Mouse (Mus musculus) stomach, embryonic 15.5 days (tissue): Measurements from ENCODE around the gene Dennd4b. TPM values are rescaled to one million over a fixed set of nuclear protein-coding genes. Genes with fewer than 3 reads are reported as not detected.
"Not testable (repeated sequence)": the region's sequence is repeated elsewhere in the genome, so short reads cannot be mapped to it uniquely, and the experiment has no call there.

ENCODE experiments used
- ATAC-seq: fragments of 200-750 bp; cut with Nextera tagmentation; 2 replicates; pipeline ENCODE4 v1.8.0; 2017; ENCODE audit warnings: low read depth, moderate number of reproducible peaks, moderate TSS enrichment; ENCODE audit not compliant: insufficient read depth, low FRiP score
- H3K27ac ChIP-seq: fragments of 300-500 bp; sonication (generic); 2 replicates; pipeline ENCODE4 v1.5.1; 2015; ENCODE audit warnings: mild to moderate bottlenecking, inconsistent platforms
- H3K27me3 ChIP-seq: fragments of 300-500 bp; sonication (generic); replicated peaks from 2 replicates; pipeline ENCODE4 v1.6.1; 2015; ENCODE audit warnings: inconsistent platforms
- H3K36me3 ChIP-seq: fragments of 300-500 bp; sonication (generic); 2 replicates; pipeline ENCODE4 v1.6.1; 2015; ENCODE audit warnings: inconsistent platforms
- H3K4me1 ChIP-seq: fragments of 300-500 bp; sonication (generic); 2 replicates; pipeline ENCODE4 v1.6.1; 2015; ENCODE audit warnings: inconsistent platforms
- H3K4me2 ChIP-seq: fragments of 300-500 bp; sonication (generic); 2 replicates; pipeline ENCODE4 v1.6.1; 2015; ENCODE audit warnings: mild to moderate bottlenecking, inconsistent platforms
- H3K4me3 ChIP-seq: fragments of 300-500 bp; sonication (generic); replicated peaks from 2 replicates; pipeline ENCODE4 v1.5.1; 2015; ENCODE audit warnings: inconsistent platforms
- H3K9ac ChIP-seq: fragments of 300-500 bp; sonication (generic); 2 replicates; pipeline ENCODE4 v1.6.1; 2015; ENCODE audit warnings: inconsistent platforms
- H3K9me3 ChIP-seq: fragments of 300-500 bp; sonication (generic); 2 replicates; pipeline ENCODE4 v1.6.1; 2016; ENCODE audit warnings: inconsistent platforms
- WGBS: fragments of 180-500 bp; shearing (Covaris S2); methylation state at CpG from one replicate; pipeline ENCODE4 v1.1.7; 2015; 5-methylcytosine and 5-hydroxymethylcytosine counted together
- polyA plus RNA-seq: library from polyadenylated mRNA; unstranded; fragments of >200 nt; fragmentation: Nextera tagmentation; extraction: Ambion mirVana; gene quantifications from 2 replicates; pipeline ENCODE4 v1.2.1, GENCODE M21; 2015

Gene Dennd4b
- polyA plus RNA-seq, 1 experiment from 2014 or later = 4.0 TPM

- Histone ChIP-seq H3K4me3 (no peak overlapping the region; the same call in 1 of the 2 replicates), H3K4me2 (peak overlapping the region; percentile 61)
- 83% methylated on average over 10 of the region's 10 CpGs for WGBS
Measured at GRCm38 (mm10) chr3:90241669-90242358, 23.2 kb upstream of the Dennd4b start.

GRCm38 (mm10) chr3:90242984-90243775 lies 21.8 kb upstream of the Dennd4b start, which contains the start of gene Creb3l4:
Gene Creb3l4, minus strand, starts transcription at chr3:90243512.
- Histone ChIP-seq H3K4me1 (peaks cover 6% of the 10 kb centered on the region; the same call in 1 of the 2 replicates), H3K36me3 (no peaks in the 10 kb centered on the region), H3K4me2 (peak within 1 kb of the TSS; percentile 61), H3K27ac (peak within 1 kb of the TSS; percentile 59), H3K9me3 (no peaks in the 10 kb centered on the region), H3K27me3 (no peaks in the 10 kb centered on the region), H3K9ac (0 out of 2 replicates have a peak within 1 kb of the TSS, but pooled peaks have one; percentile 10), H3K4me3 (peak within 1 kb of the TSS; percentile 38)
- 7% methylated on average over 19 of the region's 19 CpGs for WGBS
- peak; percentile 45 for ATAC-seq

More at GRCm38 (mm10) chr3:90241669-90242358, 23.2 kb upstream of the Dennd4b start:
- H3K27me3 ChIP-seq = no peaks in the 10 kb centered on the region
- ATAC-seq = no peak
- H3K9me3 ChIP-seq = no peaks in the 10 kb centered on the region
- H3K9ac ChIP-seq = no peak overlapping the region
- no peak overlapping the region for H3K27ac ChIP-seq
- no peaks in the 10 kb centered on the region for H3K36me3 ChIP-seq
- H3K4me1 ChIP-seq = peaks cover 3% of the 10 kb centered on the region; the same call in 1 of the 2 replicates

DNA sequence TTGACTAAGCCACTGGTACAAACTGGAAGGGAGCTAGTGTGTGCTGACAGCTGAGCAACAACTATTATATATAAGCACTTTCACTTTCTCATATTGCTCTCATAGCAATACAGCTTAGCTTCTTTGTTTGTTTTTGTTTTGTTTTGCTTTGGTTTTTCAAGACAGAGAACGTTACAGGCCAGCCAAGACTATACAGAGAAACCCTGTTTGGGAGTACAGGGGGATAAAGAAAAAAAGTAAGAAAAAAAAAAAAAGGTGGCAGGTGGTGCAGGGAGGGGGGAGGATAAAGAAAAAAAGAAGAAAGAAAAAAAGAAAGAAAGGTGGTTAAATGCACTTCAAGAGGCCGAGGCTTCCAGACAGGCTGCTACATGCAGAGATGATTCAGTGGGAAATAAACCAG lies 19.6 kb upstream of the Dennd4b start:
- WGBS = 39% methylated on average over 2 of the region's 2 CpGs
- peaks cover 12% of the 10 kb centered on the region for H3K4me1 ChIP-seq
- H3K27me3 ChIP-seq = no peaks in the 10 kb centered on the region
- no peaks in the 10 kb centered on the region for H3K9me3 ChIP-seq
- H3K4me2 ChIP-seq = no peak overlapping the region
- H3K9ac ChIP-seq = no peak overlapping the region
- peaks cover 3% of the 10 kb centered on the region; the same call in 1 of the 2 replicates for H3K36me3 ChIP-seq
- ATAC-seq = no peak
- H3K4me3 ChIP-seq = no peak overlapping the region
- H3K27ac ChIP-seq = no peak overlapping the region

GRCm38 (mm10) chr3:90247630-90247959 lies 17.4 kb upstream of the Dennd4b start:
- H3K4me1 ChIP-seq = peaks cover 9% of the 10 kb centered on the region
- H3K9me3 ChIP-seq = no peaks in the 10 kb centered on the region
- peaks cover 13% of the 10 kb centered on the region; the same call in 1 of the 2 replicates for H3K36me3 ChIP-seq
- no peaks in the 10 kb centered on the region for H3K27me3 ChIP-seq
- WGBS = under 1% methylated on average over 3 of the region's 3 CpGs
- H3K9ac ChIP-seq = no peak overlapping the region; the same call in 1 of the 2 replicates
- H3K4me3 ChIP-seq = peak overlapping the region; percentile 81
- H3K27ac ChIP-seq = peak overlapping the region; percentile 94
- H3K4me2 ChIP-seq = peak overlapping the region; percentile 88
- ATAC-seq = no peak

GRCm38 (mm10) chr3:90247960-90248745 lies 16.8 kb upstream of the Dennd4b start, which contains the start of gene Slc39a1:
Gene Slc39a1, plus strand, starts transcription at chr3:90248172.
- peak; percentile 94 for ATAC-seq

GRCm38 (mm10) chr3:90248746-90249100 lies 16.3 kb upstream of the Dennd4b start:
- ATAC-seq = no peak
- under 1% methylated on average over 10 of the region's 10 CpGs for WGBS

More at GRCm38 (mm10) chr3:90247960-90248745, 16.8 kb upstream of the Dennd4b start, which contains the start of gene Slc39a1:
- whole genome bisulfite sequencing = under 1% methylated on average over 42 of the region's 44 CpGs
- Histone ChIP-seq H3K9me3 (no peaks in the 10 kb centered on the region), H3K27me3 (no peaks in the 10 kb centered on the region), H3K4me1 (peaks cover 9% of the 10 kb centered on the region), H3K4me3 (peak within 1 kb of the TSS; percentile 81), H3K4me2 (peak within 1 kb of the TSS; percentile 88), H3K9ac (peak within 1 kb of the TSS; percentile 88), H3K36me3 (peaks cover 13% of the 10 kb centered on the region; the same call in 1 of the 2 replicates), H3K27ac (peak within 1 kb of the TSS; percentile 94)

GRCm38 (mm10) chr3:90250791-90251190 lies 14.2 kb upstream of the Dennd4b start:
- Histone ChIP-seq H3K36me3 (peaks cover 13% of the 10 kb centered on the region; the same call in 1 of the 2 replicates), H3K4me2 (no peak overlapping the region), H3K9ac (no peak overlapping the region), H3K4me1 (peaks cover 17% of the 10 kb centered on the region), H3K4me3 (no peak overlapping the region), H3K9me3 (no peaks in the 10 kb centered on the region), H3K27ac (no peak overlapping the region), H3K27me3 (no peaks in the 10 kb centered on the region)
- no peak for ATAC-seq
- 86% methylated on average over 6 of the region's 6 CpGs for WGBS

More at GRCm38 (mm10) chr3:90248746-90249100, 16.3 kb upstream of the Dennd4b start:
- Histone ChIP-seq H3K27me3 (no peaks in the 10 kb centered on the region), H3K9ac (peak overlapping the region; percentile 88), H3K36me3 (peaks cover 13% of the 10 kb centered on the region; the same call in 1 of the 2 replicates), H3K27ac (peak overlapping the region; percentile 94), H3K4me2 (peak overlapping the region; percentile 88), H3K4me1 (peaks cover 9% of the 10 kb centered on the region), H3K9me3 (no peaks in the 10 kb centered on the region), H3K4me3 (peak overlapping the region; percentile 81)

GRCm38 (mm10) chr3:90251731-90252226 lies 13.2 kb upstream of the Dennd4b start:
- WGBS = 92% methylated on average over 10 of the region's 12 CpGs
- H3K9me3 ChIP-seq, H3K27ac ChIP-seq, H3K4me3 ChIP-seq, H3K4me2 ChIP-seq, ATAC-seq, H3K27me3 ChIP-seq, H3K9ac ChIP-seq: not testable (repeated sequence)
- Histone ChIP-seq H3K36me3 (peaks cover 13% of the 10 kb centered on the region; the same call in 1 of the 2 replicates), H3K4me1 (peaks cover 22% of the 10 kb centered on the region)

DNA sequence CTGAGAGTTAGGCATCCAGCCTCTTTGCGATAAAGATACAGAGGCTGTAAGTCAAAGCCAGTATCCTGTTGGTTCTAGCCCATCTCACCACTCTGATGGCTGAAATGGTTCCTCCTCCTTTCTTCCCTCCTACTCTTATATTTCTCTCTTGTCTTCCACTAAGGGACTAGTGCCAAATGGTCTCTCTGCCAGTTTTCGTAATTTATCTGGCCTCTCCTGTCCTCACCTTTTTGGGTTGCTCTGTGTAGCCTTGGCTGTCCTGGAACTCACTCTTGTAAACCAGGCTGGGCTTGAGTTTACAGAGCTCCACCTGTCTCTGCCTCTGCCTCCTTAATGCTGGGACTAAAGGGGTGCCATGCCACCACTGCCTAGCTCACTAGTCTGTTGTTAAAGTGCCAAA lies 12.3 kb upstream of the Dennd4b start:
- not testable (repeated sequence) for H3K9me3 ChIP-seq, H3K27ac ChIP-seq, H3K27me3 ChIP-seq, H3K4me3 ChIP-seq, H3K4me2 ChIP-seq, H3K9ac ChIP-seq, ATAC-seq
- H3K36me3 ChIP-seq = peaks cover 13% of the 10 kb centered on the region; the same call in 1 of the 2 replicates
- WGBS = 87% methylated on average over 2 of the region's 2 CpGs
- H3K4me1 ChIP-seq = peaks cover 19% of the 10 kb centered on the region

DNA sequence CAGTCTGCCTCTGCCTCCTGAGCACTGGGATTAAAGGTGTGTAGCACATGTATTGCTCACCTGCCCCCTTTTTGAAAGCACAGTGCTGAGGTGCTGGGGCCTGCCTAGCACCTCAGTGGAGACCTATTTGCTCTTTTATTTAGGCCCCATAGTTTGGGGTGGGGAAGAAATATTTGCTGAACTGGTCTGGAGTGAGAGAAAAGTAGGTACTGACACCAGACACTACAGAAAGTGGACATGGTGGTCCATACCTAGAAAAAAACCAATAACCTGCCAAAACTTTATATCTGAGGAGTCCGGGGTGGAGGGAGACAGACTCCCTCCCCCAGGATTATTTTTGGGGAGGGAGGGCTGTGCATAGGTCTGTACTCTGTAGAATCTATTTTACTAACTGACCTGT lies 11.8 kb upstream of the Dennd4b start:
- H3K27ac ChIP-seq, H3K4me2 ChIP-seq, H3K4me3 ChIP-seq, H3K9ac ChIP-seq, ATAC-seq, H3K27me3 ChIP-seq, H3K9me3 ChIP-seq: not testable (repeated sequence)
- H3K4me1 ChIP-seq = peaks cover 18% of the 10 kb centered on the region
- 74% methylated on average over 1 of the region's 1 CpGs for WGBS
- H3K36me3 ChIP-seq = peaks cover 13% of the 10 kb centered on the region; the same call in 1 of the 2 replicates
